Mouse (Mus musculus) gastrocnemius, postnatal 25 days (tissue): Measurements from ENCODE around the gene Fcho2. TPM values are rescaled to one million over a fixed set of nuclear protein-coding genes. Genes with fewer than 3 reads are reported as not detected.

Source experiments
- DNase-seq: peaks from one replicate; pipeline ENCODE4 v3.0.0; 2022
- total RNA-seq, 2 experiments: library from RNA; stranded (reverse); gene quantifications; 1 replicate in 1 of 2; 2 replicates in 1 of 2; pipeline ENCODE4 v1.2.3; 2021

Fcho2 gene
- total RNA-seq, 2 experiments from 2014 or later = 18.9 to 20.7 TPM

GRCm38 (mm10) chr13:98679230-98679629, 136.0 kb downstream of the Fcho2 start:
- no peak for DNase-seq

DNA sequence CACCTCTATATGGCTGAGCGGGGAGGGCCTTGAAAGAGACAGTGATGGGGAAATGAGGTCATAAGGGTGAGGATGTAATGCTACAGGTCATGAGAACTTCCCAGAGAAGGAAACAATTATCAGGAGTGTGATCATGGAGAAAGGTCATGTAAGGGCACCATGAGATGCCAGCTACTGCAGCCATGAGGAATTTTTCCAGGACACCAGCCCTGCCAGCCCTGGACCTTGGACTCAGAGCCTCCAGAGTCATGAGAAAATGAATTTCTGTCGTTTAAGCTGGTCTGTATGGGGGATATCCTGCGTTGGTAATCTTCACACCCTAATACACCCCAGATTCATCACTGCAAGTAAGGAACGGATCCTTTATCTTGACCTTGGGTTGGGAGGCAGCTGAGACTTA, 141.3 kb downstream of the Fcho2 start:
- no peak for DNase-seq

Other genes starting within 250 kb of the Fcho2 start
- gene Tmem174, start 178.0 kb downstream of the Fcho2 start, total RNA-seq = not detected
- 1 to 10 TPM in 1 of 2 experiments, not detected in 1; 3.4 TPM for gene Tmem171, start 120.6 kb downstream of the Fcho2 start, total RNA-seq
- 10 to 100 TPM; 33.5 to 33.8 TPM for gene Tnpo1, start 110.9 kb upstream of the Fcho2 start, total RNA-seq
- not detected for gene 1700024P04Rik, start 169.1 kb upstream of the Fcho2 start, total RNA-seq